Mouse (Mus musculus): ENCODE results near the gene Olfr509.

GRCm38 (mm10) chr7:108671058-108671457, 19.4 kb upstream of the Olfr509 start:
- TF ChIP-seq HCFC1 (IDR thresholded peaks at IDR 0.05; ENCODE audit: borderline replicate concordance, insufficient read depth, low read length) (no peak), MAFK (IDR thresholded peaks at IDR 0.05; ENCODE audit: insufficient read depth, low read depth, low read length) (no peak), CHD2 (IDR thresholded peaks at IDR 0.05; ENCODE audit: low read depth, low read length) (no peak), ZC3H11A (IDR thresholded peaks at IDR 0.05; ENCODE audit: borderline replicate concordance, low read depth, low read length) (no peak), ZNF384 (IDR thresholded peaks at IDR 0.05; ENCODE audit: low read depth, low read length) (no peak)

All from ES-E14 (cell line).